ENCODE assay signal across 11 mouse cellular contexts in genomic region chr19:50141853-50142252, GRCm38 (mm10).
DNase-seq lines count a peak whose midpoint lies in the region; ATAC-seq and TF ChIP-seq lines count a peak whose summit lies in the region.
"Had no signal": no experiment of that assay in that cellular context is flagged by ENCODE, and none has a peak within 500 bp of the region (broad histone marks: within the 10 kb centered on the region; RNA-seq: fewer than 3 reads in every experiment).

No protein-coding gene starts in this region.

- H3K9ac ChIP-seq in lung, embryonic 16.5 days (ENCODE audit: low read length) = no peak overlapping the region
- no peak overlapping the region for H3K9ac ChIP-seq in intestine, embryonic 15.5 days
- H3K9ac ChIP-seq: limb, embryonic 13.5 days had no signal

- no peaks in the 10 kb centered on the region for H3K4me1 ChIP-seq in lung, embryonic 16.5 days (replicated peaks; ENCODE audit: control insufficient read depth, insufficient read depth, low read length)
- H3K4me1 ChIP-seq in intestine, embryonic 15.5 days (replicated peaks) = no peaks in the 10 kb centered on the region

- H3K36me3 ChIP-seq in lung, embryonic 16.5 days (ENCODE audit: control insufficient read depth, insufficient read depth, low read length) = no peaks in the 10 kb centered on the region
- no peaks in the 10 kb centered on the region for H3K36me3 ChIP-seq in intestine, embryonic 15.5 days
- H3K36me3 ChIP-seq: limb, embryonic 13.5 days; midbrain, embryonic 10.5 days had no signal

- no peak overlapping the region for H3K4me3 ChIP-seq in gastrocnemius, adult 2 months
- H3K4me3 ChIP-seq in lung, embryonic 16.5 days (ENCODE audit: low read length) = no peak overlapping the region
- H3K4me3 ChIP-seq in intestine, embryonic 15.5 days (replicated peaks) = no peak overlapping the region
- H3K4me3 ChIP-seq: limb, embryonic 13.5 days; midbrain, embryonic 10.5 days had no signal

- H3K27me3 ChIP-seq in lung, embryonic 16.5 days (ENCODE audit: control insufficient read depth, insufficient read depth, low read depth, low read length) = no peaks in the 10 kb centered on the region
- no peaks in the 10 kb centered on the region for H3K27me3 ChIP-seq in intestine, embryonic 15.5 days (replicated peaks)
- H3K27me3 ChIP-seq: limb, embryonic 13.5 days had no signal

- no peak overlapping the region for H3K27ac ChIP-seq in gastrocnemius, adult 2 months
- no peak overlapping the region for H3K27ac ChIP-seq in lung, embryonic 16.5 days (ENCODE audit: low read length)
- H3K27ac ChIP-seq in intestine, embryonic 15.5 days = no peak overlapping the region
- H3K27ac ChIP-seq: limb, embryonic 13.5 days; midbrain, embryonic 10.5 days had no signal

- DNase-seq in gastrocnemius, postnatal 10 days = peak; percentile 3
- DNase-seq in gastrocnemius, adult 2 months = no peak
- no peak for DNase-seq in lung, postnatal 36 days
- DNase-seq in layer of hippocampus, adult 8-10 months (ENCODE audit: low spot score in 2 of 2) = peak; percentile 10 to 25
- peak; percentile 5 for DNase-seq in right cerebral cortex, postnatal 25 days
- no peak for DNase-seq in embryo, embryonic 10.5 days (ENCODE audit: low spot score)
- DNase-seq: gastrocnemius, postnatal 25 days had no signal

- peak; percentile 78; the same call in 1 of the 2 replicates for ATAC-seq in lung, embryonic 16.5 days (ENCODE audit: low read depth)
- no peak for ATAC-seq in intestine, embryonic 15.5 days

- H3K4me2 ChIP-seq in lung, embryonic 16.5 days (ENCODE audit: low read depth, low read length) = no peak overlapping the region
- H3K4me2 ChIP-seq in intestine, embryonic 15.5 days (replicated peaks) = no peak overlapping the region
- H3K4me2 ChIP-seq: limb, embryonic 13.5 days had no signal

- WGBS in lung, embryonic 16.5 days = 39% methylated on average over 8 of the region's 8 CpGs
- WGBS in intestine, embryonic 15.5 days = 52% methylated on average over 8 of the region's 8 CpGs

- intact Hi-C loops in gastrocnemius, adult 2 months (cut with DNase I) = no loop called here

- H3K9me3 ChIP-seq in lung, embryonic 16.5 days (ENCODE audit: control insufficient read depth, low read length) = no peaks in the 10 kb centered on the region
- no peaks in the 10 kb centered on the region for H3K9me3 ChIP-seq in intestine, embryonic 15.5 days
- H3K9me3 ChIP-seq: limb, embryonic 13.5 days; midbrain, embryonic 10.5 days had no signal

- no peak for TF ChIP-seq CTCF in gastrocnemius, adult 2 months (IDR thresholded peaks at IDR 0.05)

Comparison
In these comparisons a context has a peak if more than half of its experiments do, and no peak if none do; other contexts are left out.
1. DNase-seq: peak in gastrocnemius, postnatal 10 days (single experiment), layer of hippocampus, adult 8-10 months (2 of 2) and right cerebral cortex, postnatal 25 days (single experiment); none in gastrocnemius, adult 2 months (single experiment), lung, postnatal 36 days (single experiment) and embryo, embryonic 10.5 days (single experiment).